Mouse (Mus musculus): ENCODE data around the gene Gm26602. TPM values are rescaled to one million over a fixed set of nuclear protein-coding genes. Genes with fewer than 3 reads are reported as not detected.

Gene Gm26602
- polyA plus RNA-seq, 1 experiment from 2014 or later, result 6.7 TPM

DNA sequence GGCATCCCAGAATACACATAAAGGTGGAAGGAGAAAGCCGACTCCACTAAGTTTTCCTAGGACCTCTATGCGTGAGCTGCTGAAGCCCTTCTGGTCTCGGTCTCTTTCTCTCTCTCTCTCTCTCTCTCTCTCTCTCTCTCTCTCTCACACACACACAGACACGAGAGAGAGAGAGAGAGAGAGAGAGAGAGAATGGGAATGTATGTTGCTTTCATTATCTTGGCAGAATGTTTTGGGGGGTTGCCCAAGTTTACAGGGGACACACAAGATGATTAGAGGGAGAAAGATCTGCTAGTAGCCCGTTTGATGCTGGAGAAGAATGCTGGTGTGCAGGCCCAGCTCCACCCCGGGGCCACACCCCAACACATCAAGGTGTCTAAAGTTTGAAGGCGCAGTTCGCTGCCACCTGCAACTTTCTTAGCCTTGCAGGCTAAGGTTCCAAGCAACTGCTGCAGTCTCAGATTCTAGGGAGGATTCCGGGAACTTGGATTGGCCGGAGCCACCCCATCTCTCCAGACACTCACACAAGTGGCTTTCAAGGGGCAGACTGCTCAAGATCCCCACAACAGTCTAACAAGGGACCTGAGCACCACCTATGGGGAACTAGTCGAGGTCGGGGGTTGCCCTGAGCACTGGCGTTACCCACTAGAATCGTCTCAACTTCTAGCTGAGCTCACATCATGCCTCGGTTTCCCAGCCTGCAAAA is 15.3 kb downstream of the Gm26602 start:
- peaks cover 3% of the 10 kb centered on the region; the same call in 1 of the 2 replicates for H3K9me3 ChIP-seq (ENCODE audit: control insufficient read depth, low read length)
- 0 out of 2 replicates have a peak overlapping the region, but pooled peaks have one; percentile 3 for H3K27ac ChIP-seq (replicated peaks; ENCODE audit: low read depth, low read length)
- H3K36me3 ChIP-seq (ENCODE audit: control insufficient read depth, insufficient read depth, low read length), result peaks cover 4% of the 10 kb centered on the region; the same call in 1 of the 2 replicates
- H3K27me3 ChIP-seq (ENCODE audit: control insufficient read depth, insufficient read depth, low read length), result peaks cover 23% of the 10 kb centered on the region
- peak overlapping the region; percentile 95 for H3K9ac ChIP-seq (ENCODE audit: low read length)
- peaks cover 29% of the 10 kb centered on the region for H3K4me1 ChIP-seq (ENCODE audit: control insufficient read depth, insufficient read depth, low read length)
- ATAC-seq (ENCODE audit: insufficient number of reproducible peaks, low FRiP score, low TSS enrichment, low read depth) (no peak), DNase-seq (ENCODE audit: low spot score) (peak; percentile 56)
- WGBS, result 14% methylated on average over 15 of the region's 15 CpGs
- peak overlapping the region; percentile 81 for H3K4me2 ChIP-seq (ENCODE audit: low read depth, severe bottlenecking)
- H3K4me3 ChIP-seq (ENCODE audit: low read depth, low read length), result peak overlapping the region; percentile 98

DNA sequence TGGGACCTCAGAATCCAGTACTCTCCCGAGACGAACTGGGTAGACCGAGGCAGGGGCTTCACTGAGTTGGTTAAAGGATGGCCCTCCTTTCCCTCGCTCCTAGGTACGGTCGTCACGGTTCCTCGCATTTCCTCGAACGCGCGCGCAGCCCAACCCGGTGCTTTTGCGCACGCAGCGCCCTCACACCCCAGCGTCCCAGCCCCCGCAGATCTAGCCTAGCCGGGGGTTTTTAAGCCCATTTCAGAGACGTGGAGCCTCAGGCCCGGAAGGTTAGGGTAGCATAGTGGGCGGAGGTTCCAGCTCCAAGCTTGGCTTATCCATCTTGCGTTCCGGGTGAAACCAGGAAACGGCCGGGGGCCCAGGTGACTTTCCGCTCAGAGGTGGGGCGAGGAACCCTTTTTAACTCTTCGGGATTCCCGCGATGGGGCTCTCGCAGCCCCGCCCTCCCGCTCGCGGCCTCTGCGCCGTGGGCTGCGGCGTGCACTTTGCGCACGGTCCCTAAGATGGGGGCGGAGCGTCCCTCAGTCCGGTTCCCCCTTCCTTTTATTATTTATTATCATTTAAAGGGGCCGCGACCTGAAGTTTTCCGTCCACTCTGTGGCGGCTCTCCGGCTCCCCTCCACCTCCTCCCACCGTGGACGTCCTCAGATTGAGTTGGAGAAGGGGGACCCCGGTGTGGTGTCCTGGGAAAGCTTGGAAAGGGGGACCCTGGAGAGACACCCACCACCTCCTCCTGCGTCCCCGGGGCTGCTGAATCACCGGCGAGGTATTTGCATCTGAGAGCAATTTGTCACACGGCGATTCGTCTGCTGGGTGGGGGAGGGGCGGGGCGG is 16.1 kb downstream of the Gm26602 start, which contains the start of gene Arid3a:
Arid3a (plus strand) TSS at position 553 of the 833 bp plus-strand sequence.
- Histone ChIP-seq H3K4me1 (ENCODE audit: control insufficient read depth, insufficient read depth, low read length) (peaks cover 28% of the 10 kb centered on the region), H3K4me3 (ENCODE audit: low read depth, low read length) (peak within 1 kb of the TSS; percentile 98), H3K9me3 (ENCODE audit: control insufficient read depth, low read length) (peaks cover 3% of the 10 kb centered on the region; the same call in 1 of the 2 replicates), H3K9ac (ENCODE audit: low read length) (peak within 1 kb of the TSS; percentile 95), H3K27me3 (ENCODE audit: control insufficient read depth, insufficient read depth, low read length) (peaks cover 16% of the 10 kb centered on the region), H3K4me2 (ENCODE audit: low read depth, severe bottlenecking) (peak within 1 kb of the TSS; percentile 81), H3K36me3 (ENCODE audit: control insufficient read depth, insufficient read depth, low read length) (peaks cover 7% of the 10 kb centered on the region; the same call in 1 of the 2 replicates), H3K27ac (replicated peaks; ENCODE audit: low read depth, low read length) (peak within 1 kb of the TSS; percentile 91)
- under 1% methylated on average over 63 of the region's 63 CpGs for WGBS
- DNase-seq (ENCODE audit: low spot score) (peak; percentile 95), ATAC-seq (ENCODE audit: insufficient number of reproducible peaks, low FRiP score, low TSS enrichment, low read depth) (peak; percentile 74)

DNA sequence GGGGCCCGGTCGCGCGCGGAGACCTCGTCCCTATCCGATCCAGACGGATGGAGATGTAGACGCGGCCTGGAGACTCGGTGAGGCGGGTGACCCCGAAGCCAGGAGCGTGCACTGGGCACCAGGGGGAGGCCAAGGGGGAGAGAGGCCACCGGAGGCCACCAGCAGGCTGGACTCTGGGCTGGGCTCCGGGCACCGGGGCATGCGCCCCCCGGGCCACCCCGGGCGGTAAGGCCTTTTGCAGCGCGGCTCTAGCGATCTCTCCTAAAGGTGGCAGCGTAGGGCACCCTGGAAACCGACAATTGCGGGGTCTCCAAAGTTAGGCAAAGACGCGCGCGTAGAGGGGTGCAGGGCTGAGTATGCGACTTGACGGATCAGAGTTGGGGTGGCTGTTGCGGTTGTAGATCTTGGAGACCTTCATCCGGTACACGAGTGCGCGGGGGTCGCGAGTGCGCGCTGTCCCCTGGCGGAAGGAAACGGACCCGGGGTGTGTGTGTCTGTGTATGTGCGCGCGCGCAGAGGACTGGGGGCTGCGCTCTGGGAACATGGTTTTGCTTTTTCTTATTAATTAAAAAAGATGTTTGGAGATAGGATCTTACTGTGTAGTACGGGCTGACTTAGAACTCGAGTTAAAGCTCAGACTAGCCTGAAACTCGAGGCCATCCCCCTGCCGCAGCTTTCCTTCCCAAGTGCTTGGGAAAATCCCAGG is 16.8 kb downstream of the Gm26602 start:
- Histone ChIP-seq H3K27me3 (ENCODE audit: control insufficient read depth, insufficient read depth, low read length) (peaks cover 8% of the 10 kb centered on the region), H3K36me3 (ENCODE audit: control insufficient read depth, insufficient read depth, low read length) (peaks cover 7% of the 10 kb centered on the region; the same call in 1 of the 2 replicates), H3K4me2 (ENCODE audit: low read depth, severe bottlenecking) (peak overlapping the region; percentile 81), H3K4me1 (ENCODE audit: control insufficient read depth, insufficient read depth, low read length) (peaks cover 34% of the 10 kb centered on the region), H3K27ac (replicated peaks; ENCODE audit: low read depth, low read length) (peak overlapping the region; percentile 91), H3K9ac (ENCODE audit: low read length) (peak overlapping the region; percentile 95), H3K4me3 (ENCODE audit: low read depth, low read length) (peak overlapping the region; percentile 98), H3K9me3 (ENCODE audit: control insufficient read depth, low read length) (peaks cover 2% of the 10 kb centered on the region; the same call in 1 of the 2 replicates)
- under 1% methylated on average over 54 of the region's 54 CpGs for WGBS
- DNase-seq (ENCODE audit: low spot score) (peak; percentile 80), ATAC-seq (ENCODE audit: insufficient number of reproducible peaks, low FRiP score, low TSS enrichment, low read depth) (peak; percentile 15; the same call in 1 of the 2 replicates)

DNA sequence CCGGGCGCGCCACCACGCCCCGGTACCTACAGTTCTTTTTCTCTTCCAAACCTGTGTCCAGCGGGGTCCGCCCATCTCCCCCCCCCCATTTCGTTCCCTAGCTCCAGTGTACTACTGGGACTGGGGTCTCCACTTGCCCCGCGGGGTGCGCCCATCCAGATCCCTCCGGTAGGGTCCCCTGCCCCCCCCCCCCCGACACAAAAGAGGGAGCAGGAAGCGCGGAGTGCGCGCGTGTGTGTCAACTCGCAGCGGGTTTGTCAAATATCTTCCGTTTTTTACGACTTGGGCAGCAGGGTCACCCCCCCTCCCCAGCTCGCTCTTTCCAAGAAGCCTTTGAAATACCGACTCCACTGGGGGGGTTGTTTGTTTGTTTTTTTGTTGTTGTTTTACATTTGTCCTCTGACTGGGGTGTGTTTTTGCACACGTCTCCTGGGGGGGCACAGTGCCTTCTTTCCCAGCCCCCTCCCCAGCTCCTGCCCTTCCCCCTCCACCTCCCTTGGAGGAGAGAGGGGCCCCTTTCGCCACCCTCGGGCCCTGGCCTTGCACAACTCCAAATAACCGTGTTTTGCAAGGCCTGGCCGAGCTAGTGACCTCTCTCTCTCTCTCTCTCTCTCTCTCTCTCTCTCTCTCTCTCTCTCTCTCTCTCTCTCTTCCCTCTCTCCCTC is 17.5 kb downstream of the Gm26602 start:
- DNase-seq (ENCODE audit: low spot score), result peak; percentile 76
- Histone ChIP-seq H3K36me3 (ENCODE audit: control insufficient read depth, insufficient read depth, low read length) (peaks cover 7% of the 10 kb centered on the region; the same call in 1 of the 2 replicates), H3K27ac (replicated peaks; ENCODE audit: low read depth, low read length) (peak overlapping the region; percentile 91), H3K9me3 (ENCODE audit: control insufficient read depth, low read length) (no peaks in the 10 kb centered on the region), H3K27me3 (ENCODE audit: control insufficient read depth, insufficient read depth, low read length) (peaks cover 2% of the 10 kb centered on the region; the same call in 1 of the 2 replicates), H3K4me2 (ENCODE audit: low read depth, severe bottlenecking) (peak overlapping the region; percentile 81), H3K9ac (ENCODE audit: low read length) (peak overlapping the region; percentile 95), H3K4me1 (ENCODE audit: control insufficient read depth, insufficient read depth, low read length) (peaks cover 41% of the 10 kb centered on the region), H3K4me3 (ENCODE audit: low read depth, low read length) (peak overlapping the region; percentile 98)
- under 1% methylated on average over 28 of the region's 29 CpGs for WGBS
- ATAC-seq (ENCODE audit: insufficient number of reproducible peaks, low FRiP score, low TSS enrichment, low read depth), result no peak

DNA sequence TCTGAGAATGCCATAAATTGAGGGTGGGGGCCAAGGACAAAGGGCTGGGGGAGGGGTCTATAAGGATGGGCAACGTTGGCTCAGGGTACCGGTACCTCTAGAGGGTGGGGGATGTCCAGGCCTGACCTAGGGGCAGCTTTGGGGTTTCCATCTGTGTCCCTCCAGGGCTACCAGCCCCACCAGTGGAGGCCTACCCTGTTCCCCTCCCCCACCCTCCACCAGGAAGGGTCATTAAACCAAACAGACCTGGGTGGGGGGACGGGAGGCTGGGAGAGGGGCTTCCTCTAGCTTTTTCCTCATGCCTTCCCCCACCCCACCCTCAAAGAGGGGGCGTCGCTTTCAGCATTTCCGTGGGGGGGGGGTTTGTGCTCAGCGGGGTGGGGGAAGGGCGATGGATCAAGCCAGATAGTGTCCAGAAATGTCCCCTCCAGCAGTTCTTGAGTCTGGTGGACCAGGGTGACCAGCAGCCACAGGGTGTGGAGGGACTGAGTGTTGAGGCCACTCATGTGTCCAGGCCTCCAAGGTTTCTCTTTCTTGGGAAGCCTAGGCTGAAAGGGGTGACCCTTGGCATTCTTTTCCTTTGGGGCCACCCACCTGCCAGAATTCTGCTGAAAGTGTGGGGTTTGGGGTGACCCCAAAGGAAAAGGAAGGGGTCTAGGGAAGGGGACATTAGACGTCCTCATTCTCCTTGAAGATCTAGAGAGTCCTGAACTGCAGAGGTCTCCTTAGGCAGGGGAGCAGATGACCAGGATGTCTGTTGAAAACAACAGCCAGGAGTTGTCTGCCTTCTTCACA is 18.4 kb downstream of the Gm26602 start:
- Histone ChIP-seq H3K4me1 (ENCODE audit: control insufficient read depth, insufficient read depth, low read length) (peaks cover 50% of the 10 kb centered on the region), H3K27me3 (ENCODE audit: control insufficient read depth, insufficient read depth, low read length) (no peaks in the 10 kb centered on the region), H3K9me3 (ENCODE audit: control insufficient read depth, low read length) (no peaks in the 10 kb centered on the region), H3K4me3 (ENCODE audit: low read depth, low read length) (peak overlapping the region; percentile 98), H3K4me2 (ENCODE audit: low read depth, severe bottlenecking) (peak overlapping the region; percentile 81), H3K27ac (replicated peaks; ENCODE audit: low read depth, low read length) (peak overlapping the region; percentile 91), H3K9ac (ENCODE audit: low read length) (peak overlapping the region; percentile 60), H3K36me3 (ENCODE audit: control insufficient read depth, insufficient read depth, low read length) (peaks cover 7% of the 10 kb centered on the region; the same call in 1 of the 2 replicates)
- 8% methylated on average over 9 of the region's 9 CpGs for WGBS
- no peak for ATAC-seq (ENCODE audit: insufficient number of reproducible peaks, low FRiP score, low TSS enrichment, low read depth)
- DNase-seq (ENCODE audit: low spot score), result peak; percentile 57

DNA sequence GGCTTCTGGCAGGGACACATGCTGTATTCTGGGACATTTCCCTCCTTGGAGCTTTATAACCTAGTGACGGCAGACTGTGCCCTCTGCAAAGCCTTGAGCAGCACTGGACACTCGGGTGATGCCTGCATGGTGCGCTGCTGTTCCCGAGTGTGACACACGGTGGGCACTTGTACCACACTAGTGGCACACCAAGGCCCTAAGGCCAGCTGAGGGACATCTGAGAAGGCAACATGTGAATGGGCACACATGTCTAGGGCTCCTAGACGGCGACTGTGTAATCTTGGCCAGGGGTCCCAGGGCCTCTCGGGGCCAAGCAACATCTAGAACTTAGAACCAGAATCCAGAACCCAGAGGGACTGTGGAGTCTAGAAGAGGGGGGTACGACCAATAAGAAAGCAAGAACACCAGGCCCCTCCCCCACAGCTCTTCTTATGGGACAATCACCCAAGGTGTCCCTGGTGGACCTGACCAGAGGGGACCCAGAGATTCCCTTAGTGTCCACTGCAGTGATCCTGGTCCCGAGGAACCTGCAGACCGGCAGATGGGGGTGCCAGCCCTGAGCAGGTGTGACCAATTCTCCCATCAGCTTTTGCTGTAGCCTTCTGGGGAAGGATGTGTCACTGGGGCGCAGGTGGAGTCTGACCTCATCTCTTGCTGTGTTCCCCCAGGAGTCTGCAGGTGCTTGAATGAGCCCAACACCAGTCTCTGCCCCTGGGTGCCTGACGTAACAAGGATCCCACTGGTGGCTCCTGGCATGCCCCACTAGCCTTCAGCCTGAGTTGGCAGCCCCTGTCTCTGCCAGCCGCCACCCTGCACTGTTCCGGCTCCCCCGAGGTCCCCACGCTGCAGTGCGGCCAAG is 19.5 kb downstream of the Gm26602 start:
- Histone ChIP-seq H3K27ac (replicated peaks; ENCODE audit: low read depth, low read length) (no peak overlapping the region), H3K4me2 (ENCODE audit: low read depth, severe bottlenecking) (peak overlapping the region; percentile 22; the same call in 1 of the 2 replicates), H3K36me3 (ENCODE audit: control insufficient read depth, insufficient read depth, low read length) (peaks cover 12% of the 10 kb centered on the region), H3K4me3 (ENCODE audit: low read depth, low read length) (no peak overlapping the region), H3K27me3 (ENCODE audit: control insufficient read depth, insufficient read depth, low read length) (no peaks in the 10 kb centered on the region), H3K4me1 (ENCODE audit: control insufficient read depth, insufficient read depth, low read length) (peaks cover 54% of the 10 kb centered on the region), H3K9me3 (ENCODE audit: control insufficient read depth, low read length) (no peaks in the 10 kb centered on the region), H3K9ac (ENCODE audit: low read length) (no peak overlapping the region)
- ATAC-seq (ENCODE audit: insufficient number of reproducible peaks, low FRiP score, low TSS enrichment, low read depth), result no peak
- WGBS, result 88% methylated on average over 18 of the region's 18 CpGs
- no peak for DNase-seq (ENCODE audit: low spot score)

DNA sequence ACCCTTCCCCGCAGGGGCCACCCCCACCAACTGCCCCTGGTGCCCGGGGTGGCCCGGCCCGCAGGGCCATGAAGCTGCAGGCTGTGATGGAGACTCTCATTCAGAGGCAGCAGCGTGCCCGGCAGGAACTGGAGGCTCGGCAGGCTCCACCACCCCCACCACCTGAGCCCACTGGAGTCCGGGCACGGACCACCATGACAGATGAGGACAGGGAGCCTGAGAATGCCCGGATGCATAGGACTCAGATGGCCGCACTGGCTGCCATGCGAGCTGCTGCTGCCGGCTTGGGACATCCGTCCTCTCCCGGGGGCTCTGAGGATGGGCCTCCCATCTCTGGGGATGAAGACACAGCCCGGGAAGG is 20.1 kb downstream of the Gm26602 start:
- Histone ChIP-seq H3K9ac (ENCODE audit: low read length) (no peak overlapping the region), H3K36me3 (ENCODE audit: control insufficient read depth, insufficient read depth, low read length) (peaks cover 12% of the 10 kb centered on the region), H3K27me3 (ENCODE audit: control insufficient read depth, insufficient read depth, low read length) (no peaks in the 10 kb centered on the region), H3K9me3 (ENCODE audit: control insufficient read depth, low read length) (no peaks in the 10 kb centered on the region), H3K4me3 (ENCODE audit: low read depth, low read length) (no peak overlapping the region), H3K4me2 (ENCODE audit: low read depth, severe bottlenecking) (0 out of 2 replicates have a peak overlapping the region, but pooled peaks have one; percentile 22), H3K4me1 (ENCODE audit: control insufficient read depth, insufficient read depth, low read length) (peaks cover 54% of the 10 kb centered on the region), H3K27ac (replicated peaks; ENCODE audit: low read depth, low read length) (no peak overlapping the region)
- DNase-seq (ENCODE audit: low spot score) (no peak), ATAC-seq (ENCODE audit: insufficient number of reproducible peaks, low FRiP score, low TSS enrichment, low read depth) (no peak)
- WGBS, result 91% methylated on average over 16 of the region's 16 CpGs
